Mouse (Mus musculus) lung, adult 10 weeks (tissue): Measurements from ENCODE around the gene Cluap1. TPM values are rescaled to one million over a fixed set of nuclear protein-coding genes. Genes with fewer than 3 reads are reported as not detected.

Experiments used
- polyA plus RNA-seq: library from polyadenylated mRNA; stranded (reverse); fragments of 350-450 nt; fragmentation: Illumina TruSeq; extraction: RNeasy Lipid Tissue Mini Kit (QIAGEN cat#74804); gene quantifications from one replicate; pipeline ENCODE4 v1.2.3, GENCODE M21; 2014; ENCODE audit warnings: low read depth, low replicate concordance; ENCODE audit not compliant: insufficient read depth

The Cluap1 gene
- 17.5 TPM for polyA plus RNA-seq

DNA sequence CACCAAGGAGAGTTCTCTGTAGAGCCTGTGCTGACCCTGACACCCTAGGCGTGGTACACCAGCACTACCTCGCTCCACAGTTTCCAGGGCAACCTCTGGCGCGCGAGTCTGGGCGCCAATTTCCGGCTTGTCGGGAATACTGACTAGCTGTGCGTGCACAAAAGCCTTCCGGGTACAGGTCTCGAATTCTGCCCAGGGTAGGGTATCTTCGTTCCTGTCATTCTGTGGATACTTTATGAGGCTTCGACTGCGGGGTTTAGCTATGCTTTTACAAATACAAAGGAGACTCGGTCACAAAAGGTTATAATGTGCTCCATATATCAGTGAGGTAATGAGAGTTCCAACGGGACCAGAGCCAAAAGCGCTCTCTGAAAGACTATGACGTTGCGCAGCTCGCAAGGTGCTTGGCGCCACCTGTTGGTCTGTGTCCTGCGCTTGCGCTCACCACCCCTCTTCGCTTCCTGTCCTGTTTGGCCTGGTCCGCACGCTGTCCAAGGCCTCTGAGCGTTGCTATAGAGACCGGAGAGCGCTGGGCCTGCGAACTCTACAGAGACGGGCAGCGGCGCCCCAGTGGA lies at the start of gene Cluap1, which contains the start of gene 1700037C18Rik:
Gene Cluap1 (plus strand): TSS at position 265 of the 575 bp plus-strand sequence.
Gene 1700037C18Rik (minus strand): TSS at position 153 of the 575 bp plus-strand sequence.

GRCm38 (mm10) chr16:3872216-3873047 lies 36.2 kb upstream of the Cluap1 start, which contains the start of gene Naa60:
Naa60 (plus strand) TSS chr16:3872375.

DNA sequence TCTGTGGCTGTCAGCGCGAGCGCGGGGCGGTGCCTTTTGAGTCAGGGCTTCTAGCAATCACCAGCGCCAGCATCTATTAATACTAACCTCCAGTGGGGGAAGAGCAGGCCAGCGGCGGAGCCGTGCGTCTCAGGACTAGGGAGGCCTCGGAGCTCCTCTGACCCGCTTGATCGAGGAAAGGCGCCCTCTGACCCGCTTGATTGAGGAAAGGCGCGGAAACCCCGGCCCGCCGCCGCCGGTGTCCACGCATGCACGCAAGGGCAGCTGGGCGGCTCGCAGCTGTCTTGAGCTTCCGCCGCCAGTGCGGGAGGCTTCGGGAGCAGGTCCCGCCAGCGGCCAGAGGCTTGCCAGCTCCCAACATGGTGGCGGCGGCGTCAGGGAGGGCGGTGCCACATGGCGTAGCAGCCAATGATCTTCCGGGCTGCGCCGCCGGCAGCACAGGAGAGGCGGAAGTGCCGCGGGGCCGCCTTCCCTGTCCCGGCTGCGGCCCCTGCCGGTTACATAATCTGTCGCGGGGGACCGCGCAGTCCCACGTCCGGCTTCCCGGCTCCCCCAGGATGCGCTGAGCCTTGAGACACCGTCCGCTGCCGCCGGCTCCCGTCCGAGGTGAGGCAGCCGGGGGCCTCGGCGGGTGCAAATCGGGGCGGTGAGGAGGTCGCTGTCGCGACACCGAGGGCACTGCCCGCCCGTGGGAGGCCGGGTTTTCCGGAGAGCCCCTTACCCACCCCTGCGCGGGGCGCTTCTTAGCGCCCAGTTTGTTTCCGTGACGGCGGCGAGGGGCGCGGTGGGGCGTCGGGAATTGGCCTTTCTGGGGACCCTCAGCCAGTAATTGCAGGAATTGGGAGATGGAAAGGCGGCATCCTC lies 24.2 kb upstream of the Cluap1 start, which contains the start of the genes Zfp597 and Gm20695:
Gene Zfp597 (minus strand): TSS at position 361 of the 864 bp plus-strand sequence.
Gene Gm20695 (plus strand): TSS at position 448 of the 864 bp plus-strand sequence.

GRCm38 (mm10) chr16:3976251-3976671 lies 67.7 kb downstream of the Cluap1 start, which contains the start of gene Nlrc3:
Nlrc3 (minus strand) TSS chr16:3976632.

Other genes starting within 250 kb of the Cluap1 start
- 0.71 TPM for gene Mefv, start 190.7 kb upstream of the Cluap1 start, polyA plus RNA-seq
- 11.0 TPM for gene Zfp263, start 164.7 kb upstream of the Cluap1 start, polyA plus RNA-seq
- not detected for gene Olfr15, start 77.9 kb upstream of the Cluap1 start, polyA plus RNA-seq
- 0.40 TPM for gene Zfp174, start 61.5 kb upstream of the Cluap1 start, polyA plus RNA-seq
- gene Naa60, start 36.4 kb upstream of the Cluap1 start, polyA plus RNA-seq: 27.7 TPM
- 6.5 TPM for gene Zfp597, start 24.2 kb upstream of the Cluap1 start, polyA plus RNA-seq
- gene Gm20695, start 24.2 kb upstream of the Cluap1 start, polyA plus RNA-seq: 0.39 TPM
- gene 1700037C18Rik, start 112 bp upstream of the Cluap1 start, polyA plus RNA-seq: 15.3 TPM
- gene Nlrc3, start 67.8 kb downstream of the Cluap1 start, polyA plus RNA-seq: 1.00 TPM
- gene Slx4, start 95.0 kb downstream of the Cluap1 start, polyA plus RNA-seq: 5.6 TPM
- gene Dnase1, start 128.1 kb downstream of the Cluap1 start, polyA plus RNA-seq: not detected
- gene Trap1, start 169.0 kb downstream of the Cluap1 start, polyA plus RNA-seq: 39.3 TPM